Mouse (Mus musculus) frontal cortex, postnatal 14 days (tissue): ENCODE data around the gene Pvr.

ENCODE experiments used
- DNase-seq, 2 experiments: peaks; one replicate each; pipeline ENCODE4 v3.0.0; 2022; ENCODE audit warnings: low spot score in 2 of 2

Gene Pvr

DNA sequence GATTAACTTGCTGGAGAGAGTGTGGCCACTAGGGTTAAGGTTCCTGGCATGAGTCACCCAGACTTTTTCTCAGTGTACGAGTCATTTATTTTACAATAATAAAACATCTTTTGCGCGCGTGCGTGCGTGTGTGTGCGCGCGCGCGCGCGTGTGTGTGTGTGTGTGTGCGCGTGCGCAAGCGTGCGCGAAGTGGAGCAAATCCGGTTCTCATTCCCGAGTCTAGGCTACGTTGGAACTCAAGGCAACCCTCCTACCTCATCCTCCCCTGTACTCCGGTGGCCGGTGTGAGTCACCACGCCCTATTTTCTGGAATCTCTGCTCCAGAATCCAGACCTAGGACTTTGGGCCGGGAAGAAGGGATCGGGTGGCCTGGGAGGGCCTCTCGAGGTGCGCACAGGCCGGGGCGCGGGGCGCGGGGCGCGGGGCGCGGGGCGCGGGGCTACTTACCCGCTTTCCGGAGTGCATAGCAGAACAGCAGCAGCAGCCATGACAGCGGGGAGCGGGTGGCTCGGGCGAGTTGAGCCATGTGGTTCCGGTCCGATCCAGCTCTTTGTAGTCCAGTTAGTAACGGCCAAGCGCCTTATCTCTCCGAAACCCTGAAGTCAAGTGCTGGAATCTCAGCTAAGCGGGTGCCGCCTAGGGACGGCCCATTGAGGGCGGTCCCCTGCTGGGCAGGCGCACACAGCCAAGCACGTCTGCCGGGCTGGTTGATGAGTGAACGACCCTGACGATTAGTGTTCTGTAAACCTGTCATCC lies at the start of gene Pvr:
Gene Pvr, minus strand, starts transcription at position 655 of the 756 bp plus-strand sequence.
- DNase-seq = peak; percentile 59 to 64

DNA sequence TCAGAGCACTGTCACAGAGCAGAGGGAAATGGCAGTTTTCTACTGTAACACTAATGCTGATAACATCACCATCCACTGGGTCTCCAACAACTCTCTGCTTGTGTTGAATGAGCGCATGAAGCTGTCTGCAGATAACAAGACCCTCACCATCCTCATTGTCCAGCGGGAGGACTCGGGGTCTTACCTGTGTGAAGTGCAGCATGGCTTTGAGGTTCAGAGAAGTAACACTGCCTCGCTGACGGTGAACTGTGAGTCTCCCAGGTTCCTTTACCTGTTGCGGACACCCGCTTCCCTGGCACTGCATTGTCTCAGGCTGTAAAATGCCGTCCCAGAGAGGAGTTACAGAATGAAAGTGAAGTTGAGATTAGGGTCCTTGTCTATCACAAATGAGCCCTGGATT lies 49.2 kb upstream of the Pvr start:
- DNase-seq = no peak

DNA sequence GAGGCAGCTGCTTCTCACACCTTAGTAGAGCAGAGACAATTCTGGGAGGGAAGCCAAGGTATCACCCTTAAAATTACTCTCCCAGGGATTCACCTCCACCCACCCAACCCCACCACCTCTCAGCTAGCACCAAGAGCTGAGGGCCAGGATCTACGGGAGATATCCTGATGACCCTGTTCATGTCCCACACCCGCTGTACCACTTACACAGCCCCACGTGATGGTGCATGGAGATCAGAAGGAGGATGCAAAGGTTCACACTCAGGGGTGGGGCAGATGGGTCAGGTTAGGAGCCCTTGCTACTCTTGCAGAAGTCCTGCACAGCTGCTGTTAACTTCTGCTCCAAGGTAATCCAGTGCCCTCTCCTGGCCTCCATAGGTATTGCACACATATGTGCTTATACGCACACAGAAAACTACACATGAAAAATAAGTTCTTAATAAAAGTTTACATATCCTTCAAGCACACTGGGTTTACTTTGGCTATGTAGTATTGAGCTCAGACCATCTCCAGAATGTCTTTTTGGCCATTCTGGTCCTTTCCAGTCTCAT lies 48.7 kb upstream of the Pvr start:
- DNase-seq = no peak

DNA sequence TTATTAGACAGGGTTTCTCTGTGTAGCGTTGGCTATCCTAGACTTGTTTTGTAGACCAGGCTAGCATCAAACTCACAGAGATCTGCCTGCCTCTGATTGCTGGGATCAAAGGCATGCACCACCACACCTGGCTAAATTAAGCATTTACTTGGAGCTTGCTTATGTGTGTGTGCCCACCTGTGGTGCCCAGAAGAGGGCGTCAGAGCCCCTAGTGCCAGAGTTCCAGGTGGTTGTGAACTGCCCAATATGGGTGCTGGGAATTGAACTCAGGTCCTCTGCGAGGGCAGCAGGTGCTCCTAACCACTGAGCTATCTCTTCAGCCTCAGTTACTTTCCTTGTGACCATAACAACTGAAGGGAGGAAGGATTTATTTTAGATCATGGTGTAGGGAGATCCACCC lies 48.1 kb upstream of the Pvr start:
- no peak for DNase-seq

- no peak for DNase-seq
These were observed 44.1 kb upstream of the Pvr start, which contains the start of gene Ceacam20 for GRCm38 (mm10) chr7:19964985-19965579. Gene Ceacam20 (plus strand): TSS chr7:19965412.

GRCm38 (mm10) chr7:19962423-19962822 lies 41.5 kb upstream of the Pvr start:
- no peak for DNase-seq

DNA sequence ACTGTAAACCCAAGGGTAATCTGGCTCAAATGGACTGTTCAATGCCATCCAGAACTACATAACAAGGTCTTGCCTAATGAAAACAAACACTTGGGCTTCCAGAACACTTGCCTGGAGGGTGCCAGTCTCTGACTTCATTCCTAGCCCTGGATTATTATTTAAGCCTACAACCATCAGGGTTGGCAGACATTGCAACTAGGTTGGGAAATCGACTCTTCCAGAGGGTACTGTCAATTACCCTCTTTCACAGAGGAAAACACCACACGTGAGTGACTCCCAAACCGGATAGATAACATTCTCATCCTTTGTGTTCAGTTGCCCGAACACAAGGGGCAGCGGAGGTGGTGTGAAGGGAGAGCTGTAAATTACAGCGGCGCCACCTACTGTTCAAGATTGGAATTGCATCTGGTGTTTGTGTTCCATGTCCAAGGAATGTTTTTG lies 35.4 kb upstream of the Pvr start:
- peak; percentile 56 to 86 for DNase-seq

DNA sequence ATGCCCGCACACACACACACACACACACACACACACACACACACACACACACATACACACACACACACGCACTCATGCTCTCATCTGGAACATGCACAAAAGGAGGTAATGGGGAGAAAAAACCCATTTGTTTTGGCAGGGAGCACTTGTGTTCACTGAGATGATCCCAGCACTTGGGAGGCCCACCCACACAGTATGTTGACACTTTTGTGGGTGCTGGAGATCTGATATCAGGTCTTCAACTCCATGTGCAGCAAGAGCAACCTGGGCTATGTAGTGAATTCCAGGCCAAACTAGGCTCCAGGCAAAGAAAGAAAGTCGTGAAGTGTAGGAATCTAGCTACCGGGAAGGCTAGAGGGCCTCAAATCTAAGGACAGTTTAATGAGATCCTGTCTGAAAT lies 34.9 kb upstream of the Pvr start:
- no peak for DNase-seq

GRCm38 (mm10) chr7:19953054-19953453 lies 32.1 kb upstream of the Pvr start:
- DNase-seq = no peak

DNA sequence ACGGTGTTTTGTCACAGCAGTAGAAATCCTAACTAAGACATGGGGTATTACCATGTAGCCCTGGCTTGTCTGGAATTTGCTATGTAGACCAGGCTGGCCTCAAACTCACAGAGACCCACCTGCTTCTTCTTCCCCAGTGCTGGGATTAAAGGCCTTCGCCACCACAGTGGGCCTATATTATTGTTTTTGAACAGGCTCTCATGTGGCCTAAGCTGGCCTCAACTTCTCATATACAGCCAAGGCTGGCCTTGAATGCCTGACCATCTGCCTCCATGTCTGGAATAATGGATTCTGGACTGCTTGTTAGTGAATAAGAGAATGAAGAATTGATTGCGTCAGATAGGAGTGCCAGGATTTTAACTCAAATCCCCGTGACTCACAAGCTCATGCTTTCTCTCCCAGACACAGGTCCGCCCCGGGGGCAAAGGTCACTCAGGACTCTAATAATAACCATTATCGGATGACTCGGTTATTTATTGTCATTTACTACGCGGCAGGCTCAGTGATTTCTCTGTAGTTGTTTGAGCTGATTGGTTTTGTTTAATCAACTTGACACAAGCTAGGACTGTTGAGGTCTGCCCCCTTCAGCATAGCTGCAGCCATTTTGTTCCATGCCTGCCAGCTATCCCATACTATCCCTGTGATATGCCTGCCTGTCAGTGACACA lies 31.5 kb upstream of the Pvr start:
- DNase-seq = no peak

DNA sequence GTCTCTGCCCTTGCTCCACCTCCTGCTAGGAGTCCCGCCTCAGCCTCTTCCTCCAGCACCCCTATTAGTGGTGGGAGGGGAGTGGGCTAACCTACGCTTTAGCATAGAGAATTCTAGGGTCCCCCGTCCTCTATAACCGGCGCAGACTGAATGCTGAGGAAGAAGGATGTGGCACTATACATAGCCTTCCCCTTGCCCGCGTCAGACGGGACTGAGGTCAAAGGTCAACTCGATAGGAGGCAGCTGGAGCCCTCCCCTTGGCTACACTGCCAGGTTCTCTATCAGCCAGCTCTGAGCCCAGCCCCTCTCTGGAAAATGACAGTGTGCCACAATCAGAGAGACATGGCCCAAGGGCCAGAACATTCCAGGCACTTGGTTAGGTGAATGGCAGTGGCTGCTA lies 29.6 kb upstream of the Pvr start, which contains the start of gene Igsf23:
Gene Igsf23, minus strand, starts transcription at position 168 of the 400 bp plus-strand sequence.
- no peak for DNase-seq

DNA sequence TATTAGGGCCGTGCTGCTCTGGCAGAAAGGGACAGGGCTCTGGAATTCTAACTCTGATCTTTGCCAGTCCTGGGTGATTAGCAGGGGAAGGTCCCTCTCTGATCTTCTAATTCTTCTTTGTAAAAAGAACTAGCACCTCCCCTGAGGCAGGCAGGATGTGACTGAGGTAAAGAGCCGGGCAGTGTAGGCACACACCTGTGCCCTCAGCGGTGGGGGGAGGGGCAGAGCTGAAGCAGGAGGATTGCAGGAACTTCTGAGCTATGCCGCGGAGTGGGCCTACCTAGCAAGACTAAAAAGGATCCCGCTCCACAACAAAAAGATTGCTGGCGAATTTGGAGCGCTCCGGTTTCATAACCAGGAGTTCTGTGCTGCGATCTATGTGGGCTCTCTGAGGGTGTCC lies 29.0 kb upstream of the Pvr start:
- no peak for DNase-seq

DNA sequence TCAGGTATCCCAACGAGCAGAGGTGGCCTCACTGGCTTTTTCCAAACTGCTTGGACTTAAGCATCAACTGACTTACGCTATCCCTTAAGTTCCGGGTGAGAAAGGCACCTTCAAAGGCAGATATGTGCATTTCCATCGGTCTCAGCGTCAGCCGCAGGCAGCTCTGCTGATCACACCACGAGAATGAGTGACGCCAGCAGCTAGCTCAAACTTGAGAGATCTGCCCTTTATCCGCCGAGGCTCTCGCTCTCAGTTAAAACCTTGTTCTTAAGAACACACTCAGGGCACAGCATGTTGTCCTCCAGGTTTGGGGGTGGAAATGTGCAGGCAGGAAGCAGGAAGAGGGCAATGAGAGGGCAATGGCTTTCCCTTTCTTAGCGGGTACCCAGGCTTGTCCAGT lies 28.0 kb upstream of the Pvr start:
- no peak for DNase-seq

GRCm38 (mm10) chr7:19945821-19946515 lies 25.0 kb upstream of the Pvr start:
- no peak for DNase-seq

- DNase-seq = no peak
These were observed 24.2 kb upstream of the Pvr start for GRCm38 (mm10) chr7:19945201-19945600.

GRCm38 (mm10) chr7:19944709-19945108 lies 23.7 kb upstream of the Pvr start:
- no peak for DNase-seq

DNA sequence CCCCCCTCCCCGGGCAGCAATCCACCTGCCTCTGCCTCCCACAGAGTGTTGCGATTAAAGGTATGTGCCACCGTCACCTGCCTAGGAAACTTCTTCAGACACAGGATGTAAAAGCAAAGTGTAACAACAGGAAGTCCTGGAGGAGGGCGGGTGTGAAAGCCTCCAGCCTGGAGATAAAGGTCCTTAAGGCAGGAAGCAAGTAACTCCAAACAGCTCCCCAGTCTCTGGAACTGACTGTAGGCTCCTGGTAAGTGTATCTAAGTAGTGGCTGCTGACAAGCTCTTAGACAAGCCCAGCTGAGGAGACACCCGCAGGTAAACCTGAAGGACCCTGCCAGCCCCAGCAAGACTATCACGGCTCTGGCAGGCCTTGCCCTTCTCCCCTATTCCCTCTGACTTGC lies 19.3 kb upstream of the Pvr start:
- DNase-seq = no peak

DNA sequence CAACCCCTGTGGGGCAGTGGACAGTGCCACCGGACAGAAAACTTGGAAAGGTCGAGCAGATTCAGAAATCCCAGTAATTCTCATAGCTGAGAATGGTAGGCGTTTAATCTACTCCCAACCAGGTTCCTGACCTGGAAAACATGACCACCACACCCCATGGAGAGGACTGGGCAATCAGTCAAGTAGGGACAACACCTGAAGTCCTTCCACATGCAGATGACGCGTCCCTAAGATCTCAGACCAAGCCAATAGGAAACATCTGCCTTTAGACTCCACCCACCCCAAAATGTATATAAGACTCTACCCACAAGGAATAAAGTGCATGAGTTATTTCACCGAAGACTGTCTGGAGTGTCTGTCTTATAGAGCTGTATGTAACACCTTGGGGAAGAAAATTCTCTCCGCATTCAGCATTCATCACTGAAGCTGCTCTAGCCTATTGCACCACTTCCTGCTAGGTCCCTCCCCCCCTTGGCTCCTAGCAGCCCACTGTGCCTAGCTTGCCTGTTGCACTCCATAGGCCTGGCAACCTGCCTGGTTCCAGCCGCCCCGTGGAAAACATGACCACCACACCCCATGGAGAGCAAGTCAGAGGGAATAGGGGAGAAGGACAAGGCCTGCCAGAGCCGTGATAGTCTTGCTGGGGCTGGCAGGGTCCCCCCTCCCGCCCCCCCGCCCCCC lies 18.7 kb upstream of the Pvr start:
- no peak for DNase-seq

GRCm38 (mm10) chr7:19937229-19937821 lies 16.4 kb upstream of the Pvr start:
- DNase-seq = no peak

- DNase-seq = no peak
These were observed 15.0 kb upstream of the Pvr start for GRCm38 (mm10) chr7:19935961-19936360.

DNA sequence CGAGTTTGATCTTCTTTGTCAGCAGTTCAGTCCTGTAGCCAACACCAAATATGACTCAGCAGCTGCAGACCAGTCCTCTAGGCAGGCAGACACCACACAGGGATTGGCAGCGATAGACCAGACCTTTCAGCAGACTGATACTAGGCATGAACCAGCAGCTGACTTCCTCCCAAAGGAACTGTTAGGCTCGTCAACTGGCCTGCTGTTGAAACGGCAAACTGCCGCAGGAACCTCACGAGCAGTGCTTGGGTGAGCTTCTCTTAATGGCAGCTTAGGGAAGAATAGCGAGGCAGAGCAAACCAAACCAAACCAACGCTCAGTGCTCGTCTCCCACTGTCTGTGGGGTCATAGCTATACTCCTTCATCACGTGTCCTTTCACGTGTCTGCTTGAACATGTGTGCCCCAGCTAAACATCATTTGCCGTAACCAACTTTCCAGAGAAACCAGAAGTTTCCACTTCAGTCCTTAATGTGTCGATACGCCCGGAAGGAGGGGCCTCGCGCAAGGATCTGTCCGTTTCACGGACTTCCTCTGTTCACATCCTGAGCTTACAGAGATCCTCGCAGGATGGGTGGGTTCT lies 14.3 kb upstream of the Pvr start:
- no peak for DNase-seq
